Mouse (Mus musculus) forebrain, embryonic 10.5 days (tissue): ENCODE measurements at regions not wholly inside any gene's neighbourhood (a gene's known extent, or its start where the extent isn't known, plus 50 kb on each side); places are given as distances from the start of the nearest gene placed in this dataset.
A peak's percentile ranks its signal among the peaks of the same experiment; 100 is the strongest.

ENCODE experiments used
- DNase-seq: peaks from one replicate; pipeline ENCODE4 v3.0.0-alpha.2; 2017; ENCODE audit warnings: low spot score; ENCODE audit errors: extremely low spot score
- H3K27ac ChIP-seq: fragments of 300-500 bp; sonication (generic); 2 replicates; pipeline ENCODE4 v1.5.1; 2016; ENCODE audit warnings: mild to moderate bottlenecking
- H3K27me3 ChIP-seq: fragments of 300-500 bp; sonication (generic); 2 replicates; pipeline ENCODE4 v1.6.1; 2016; ENCODE audit warnings: mild to moderate bottlenecking; ENCODE audit not compliant: poor library complexity, severe bottlenecking
- H3K36me3 ChIP-seq: fragments of 300-500 bp; sonication (generic); replicated peaks from 2 replicates; pipeline ENCODE4 v1.6.1; 2016; ENCODE audit warnings: mild to moderate bottlenecking, moderate library complexity
- H3K4me1 ChIP-seq: fragments of 300-500 bp; sonication (generic); 2 replicates; pipeline ENCODE4 v1.6.1; 2016
- H3K4me3 ChIP-seq: fragments of 300-500 bp; sonication (generic); 2 replicates; pipeline ENCODE4 v1.5.1; 2016; ENCODE audit warnings: mild to moderate bottlenecking, moderate library complexity
- H3K9me3 ChIP-seq: fragments of 300-500 bp; sonication (generic); 2 replicates; pipeline ENCODE4 v1.6.1; 2016; ENCODE audit warnings: mild to moderate bottlenecking, moderate library complexity
- WGBS: fragments of 180-500 bp; shearing (Covaris S2); methylation state at CpG from one replicate; pipeline ENCODE4 v1.1.7; 2016; 5-methylcytosine and 5-hydroxymethylcytosine counted together

DNA sequence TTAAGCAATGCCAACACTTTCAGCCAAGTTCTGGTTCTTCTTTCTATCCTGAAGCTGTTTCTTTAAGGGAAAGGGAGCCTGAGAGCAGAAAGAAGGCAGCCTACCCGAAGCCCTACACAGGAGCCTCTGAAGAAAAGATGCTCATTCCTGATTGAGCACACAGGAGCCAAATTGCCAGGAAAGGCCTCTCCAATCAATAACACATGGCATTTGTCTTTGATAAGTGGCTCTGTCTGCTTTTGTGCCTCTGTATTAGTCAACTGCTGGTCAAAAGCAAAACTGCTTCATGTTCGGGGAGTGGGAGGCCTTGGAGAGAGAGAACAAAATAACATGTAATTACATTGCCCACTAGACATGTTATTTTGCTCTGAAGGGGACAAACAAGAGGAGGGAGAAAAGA, 1607.4 kb downstream of the 4930444P10Rik start:
- Histone ChIP-seq H3K9me3 (no peaks in the 10 kb centered on the region), H3K27ac (0 out of 2 replicates have a peak overlapping the region, but pooled peaks have one; percentile 30), H3K27me3 (no peaks in the 10 kb centered on the region), H3K36me3 (no peaks in the 10 kb centered on the region), H3K4me3 (no peak overlapping the region), H3K4me1 (peaks cover 10% of the 10 kb centered on the region; the same call in 1 of the 2 replicates)
- WGBS, result 53% methylated on average over 2 of the region's 2 CpGs
- DNase-seq, result no peak

GRCm38 (mm10) chr1:14484121-14484916, 1608.8 kb downstream of the 4930444P10Rik start:
- no peak overlapping the region for H3K27ac ChIP-seq
- no peaks in the 10 kb centered on the region for H3K36me3 ChIP-seq
- DNase-seq, result no peak
- H3K27me3 ChIP-seq, result no peaks in the 10 kb centered on the region
- H3K4me1 ChIP-seq, result peaks cover 10% of the 10 kb centered on the region; the same call in 1 of the 2 replicates
- 86% methylated on average over 6 of the region's 6 CpGs for WGBS
- no peak overlapping the region for H3K4me3 ChIP-seq
- H3K9me3 ChIP-seq, result no peaks in the 10 kb centered on the region

GRCm38 (mm10) chr1:14472294-14472693, 1620.8 kb downstream of the 4930444P10Rik start:
- Histone ChIP-seq H3K27me3 (peaks cover under 1% of the 10 kb centered on the region; the same call in 1 of the 2 replicates), H3K4me3 (no peak overlapping the region), H3K4me1 (peaks cover 17% of the 10 kb centered on the region), H3K27ac (no peak overlapping the region), H3K36me3 (no peaks in the 10 kb centered on the region), H3K9me3 (no peaks in the 10 kb centered on the region)
- no peak for DNase-seq
- WGBS, result 16% methylated on average over 3 of the region's 3 CpGs

DNA sequence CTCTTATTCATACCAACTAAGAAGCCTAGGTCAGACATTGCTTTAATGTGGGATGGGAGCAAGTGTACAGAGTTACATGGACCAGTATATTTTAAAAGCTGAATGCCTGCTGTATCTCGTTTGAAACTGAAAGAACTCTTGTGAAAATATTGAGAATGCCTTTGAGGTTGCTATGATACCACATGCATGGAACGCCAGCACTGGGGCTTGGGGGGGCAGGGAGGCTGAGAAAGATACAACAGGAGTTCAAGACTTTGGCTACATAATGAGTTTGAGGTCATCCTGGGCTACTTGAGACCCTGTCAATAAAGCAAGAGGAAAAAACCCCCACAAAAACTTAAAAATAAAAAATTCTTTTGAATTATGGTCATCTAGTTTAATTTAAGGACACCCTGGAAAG, 1621.6 kb downstream of the 4930444P10Rik start:
- Histone ChIP-seq H3K27me3 (peaks cover 3% of the 10 kb centered on the region; the same call in 1 of the 2 replicates), H3K4me1 (peaks cover 17% of the 10 kb centered on the region), H3K27ac (no peak overlapping the region), H3K36me3 (no peaks in the 10 kb centered on the region), H3K9me3 (no peaks in the 10 kb centered on the region), H3K4me3 (no peak overlapping the region)
- no peak for DNase-seq
- WGBS, result 39% methylated on average over 2 of the region's 2 CpGs

- H3K4me3 ChIP-seq, result no peak overlapping the region
- peaks cover 3% of the 10 kb centered on the region; the same call in 1 of the 2 replicates for H3K27me3 ChIP-seq
- WGBS, result 11% methylated on average over 5 of the region's 5 CpGs
- DNase-seq, result no peak
- peaks cover 24% of the 10 kb centered on the region for H3K4me1 ChIP-seq
- no peaks in the 10 kb centered on the region for H3K36me3 ChIP-seq
- H3K27ac ChIP-seq, result peak overlapping the region; percentile 60
- H3K9me3 ChIP-seq, result no peaks in the 10 kb centered on the region
These were observed 1628.2 kb downstream of the 4930444P10Rik start for GRCm38 (mm10) chr1:14464788-14465482.

DNA sequence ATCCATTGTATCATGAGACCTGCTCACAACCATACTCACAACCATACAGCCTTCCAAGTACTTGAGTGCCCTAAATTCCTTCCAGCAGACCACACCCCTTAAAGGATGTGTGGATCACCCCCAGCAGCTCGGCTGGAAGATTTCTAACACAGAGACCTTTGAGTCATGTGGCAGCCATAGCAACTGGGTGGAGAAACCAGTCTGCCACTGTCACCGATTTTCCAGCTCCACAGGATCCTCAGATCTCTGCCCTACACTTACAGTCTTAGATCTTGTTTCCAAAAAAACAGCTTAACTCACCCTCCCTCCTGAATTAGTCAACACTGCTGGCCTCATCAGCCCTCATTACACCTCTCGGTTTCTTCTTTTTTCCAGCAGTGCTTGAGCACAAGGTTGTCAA, 1630.6 kb downstream of the 4930444P10Rik start:
- H3K4me3 ChIP-seq, result no peak overlapping the region
- 23% methylated on average over 3 of the region's 3 CpGs for WGBS
- H3K9me3 ChIP-seq, result no peaks in the 10 kb centered on the region
- H3K27me3 ChIP-seq, result peaks cover 3% of the 10 kb centered on the region; the same call in 1 of the 2 replicates
- DNase-seq, result no peak
- H3K27ac ChIP-seq, result no peak overlapping the region
- H3K4me1 ChIP-seq, result peaks cover 21% of the 10 kb centered on the region
- no peaks in the 10 kb centered on the region for H3K36me3 ChIP-seq

GRCm38 (mm10) chr1:14460811-14461210, 1632.3 kb downstream of the 4930444P10Rik start:
- Histone ChIP-seq H3K4me1 (peaks cover 26% of the 10 kb centered on the region), H3K4me3 (no peak overlapping the region), H3K27me3 (no peaks in the 10 kb centered on the region), H3K27ac (no peak overlapping the region), H3K36me3 (no peaks in the 10 kb centered on the region), H3K9me3 (no peaks in the 10 kb centered on the region)
- DNase-seq, result no peak
- WGBS, result 90% methylated on average over 4 of the region's 4 CpGs

- no peak overlapping the region for H3K27ac ChIP-seq
- H3K4me3 ChIP-seq, result no peak overlapping the region
- 58% methylated on average over 2 of the region's 2 CpGs for WGBS
- no peak for DNase-seq
- H3K9me3 ChIP-seq, result no peaks in the 10 kb centered on the region
- H3K27me3 ChIP-seq, result no peaks in the 10 kb centered on the region
- 0 out of 2 replicates have a peak, but pooled peaks cover 3% of the 10 kb centered on the region for H3K4me1 ChIP-seq
- H3K36me3 ChIP-seq, result no peaks in the 10 kb centered on the region
These were observed 1663.8 kb downstream of the 4930444P10Rik start for GRCm38 (mm10) chr1:14429326-14429725.

DNA sequence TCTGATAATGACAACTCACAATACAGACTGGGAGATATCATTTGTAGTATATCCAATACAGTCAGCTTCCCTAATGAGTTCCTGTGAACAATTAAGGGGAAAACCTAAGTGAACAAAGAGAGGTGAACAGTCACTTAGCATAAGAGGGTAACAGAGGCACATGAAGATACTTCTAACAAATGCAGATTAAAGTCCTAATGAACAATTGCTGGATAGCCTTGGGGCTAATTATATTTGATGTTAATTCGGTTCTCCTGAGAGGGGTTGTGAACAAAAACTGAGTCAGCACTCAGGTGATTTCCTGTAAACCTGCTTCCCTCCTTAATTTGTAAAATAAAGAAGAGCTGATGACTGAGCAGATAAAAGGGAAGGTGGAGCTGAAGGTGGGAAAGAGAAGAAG, 1672.1 kb downstream of the 4930444P10Rik start:
- Histone ChIP-seq H3K4me3 (no peak overlapping the region), H3K36me3 (no peaks in the 10 kb centered on the region), H3K27me3 (no peaks in the 10 kb centered on the region), H3K4me1 (no peaks in the 10 kb centered on the region), H3K9me3 (no peaks in the 10 kb centered on the region), H3K27ac (no peak overlapping the region)
- 74% methylated on average over 1 of the region's 1 CpGs for WGBS
- DNase-seq, result no peak

DNA sequence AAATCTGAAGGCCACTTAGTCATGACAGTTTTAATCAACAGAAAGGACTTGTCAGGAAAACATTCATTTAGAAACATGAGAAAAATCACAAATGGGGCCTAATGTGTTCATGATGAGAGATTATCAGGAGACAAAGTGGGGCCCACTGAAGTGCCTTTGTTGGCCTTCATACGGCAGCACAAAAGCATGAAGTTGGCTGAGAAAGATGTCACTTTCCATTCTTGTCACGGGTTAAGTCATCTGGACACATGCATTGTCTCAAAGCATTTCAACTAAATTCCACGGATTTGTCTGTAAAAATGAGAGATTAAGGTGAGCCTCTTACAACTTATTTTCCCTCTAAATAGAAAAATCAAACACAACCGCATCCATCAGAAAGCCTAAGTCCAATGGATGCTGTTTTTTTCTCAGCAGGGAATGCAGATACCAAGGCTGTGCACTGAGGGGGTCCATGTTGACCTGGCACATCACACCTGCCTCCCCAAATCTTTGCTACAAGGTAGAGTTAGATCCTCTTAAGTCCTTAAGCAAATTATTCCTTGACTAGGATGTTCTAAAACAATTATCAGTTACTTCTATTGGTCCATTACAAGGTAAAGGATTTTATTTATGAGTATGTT, 1679.2 kb downstream of the 4930444P10Rik start:
- Histone ChIP-seq H3K9me3 (no peaks in the 10 kb centered on the region), H3K4me1 (no peaks in the 10 kb centered on the region; the same call in 1 of the 2 replicates), H3K4me3 (no peak overlapping the region), H3K27ac (no peak overlapping the region), H3K36me3 (no peaks in the 10 kb centered on the region), H3K27me3 (no peaks in the 10 kb centered on the region)
- no peak for DNase-seq
- 46% methylated on average over 4 of the region's 4 CpGs for WGBS

- Histone ChIP-seq H3K36me3 (no peaks in the 10 kb centered on the region), H3K4me3 (no peak overlapping the region), H3K9me3 (no peaks in the 10 kb centered on the region), H3K27me3 (no peaks in the 10 kb centered on the region), H3K4me1 (no peaks in the 10 kb centered on the region), H3K27ac (no peak overlapping the region)
- WGBS, result 90% methylated on average over 3 of the region's 3 CpGs
- no peak for DNase-seq
These were observed 1722.9 kb downstream of the 4930444P10Rik start for GRCm38 (mm10) chr1:14369957-14370833.

GRCm38 (mm10) chr1:14359998-14360640, 1733.0 kb downstream of the 4930444P10Rik start:
- Histone ChIP-seq H3K4me3 (no peak overlapping the region), H3K4me1 (peaks cover 13% of the 10 kb centered on the region), H3K27me3 (no peaks in the 10 kb centered on the region), H3K36me3 (no peaks in the 10 kb centered on the region), H3K27ac (no peak overlapping the region), H3K9me3 (no peaks in the 10 kb centered on the region)
- WGBS, result 58% methylated on average over 2 of the region's 2 CpGs
- no peak for DNase-seq
